Mouse (Mus musculus) frontal cortex, postnatal 14 days (tissue): ENCODE data around the gene Prtn3.
"Not testable (repeated sequence)": the region's sequence is repeated elsewhere in the genome, so short reads cannot be mapped to it uniquely, and the experiment has no call there.

Experiments used
- DNase-seq, 2 experiments: peaks; one replicate each; pipeline ENCODE4 v3.0.0; 2022; ENCODE audit warnings: low spot score in 2 of 2

Prtn3 gene

DNA sequence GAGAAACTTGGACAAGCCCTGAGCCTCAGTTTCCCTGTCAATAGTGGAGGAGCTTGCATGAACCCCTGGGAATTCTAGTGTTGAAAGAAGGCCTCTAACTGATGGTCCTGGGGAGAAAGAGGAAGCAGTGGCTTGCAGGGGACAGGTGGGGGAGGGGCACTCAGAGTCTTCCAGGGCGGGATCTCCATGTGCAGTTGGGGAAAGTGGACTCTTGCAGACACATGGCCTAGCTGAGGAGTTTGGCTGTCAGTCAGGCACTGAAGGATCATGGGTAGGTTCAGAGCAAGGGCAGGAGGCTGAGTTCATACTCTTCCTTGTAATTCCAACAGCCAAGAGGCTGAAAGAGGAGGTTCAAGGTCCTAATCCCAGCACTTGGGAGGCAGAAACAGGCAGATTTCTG, 2.9 kb downstream of the Prtn3 start:
- DNase-seq: no peak

DNA sequence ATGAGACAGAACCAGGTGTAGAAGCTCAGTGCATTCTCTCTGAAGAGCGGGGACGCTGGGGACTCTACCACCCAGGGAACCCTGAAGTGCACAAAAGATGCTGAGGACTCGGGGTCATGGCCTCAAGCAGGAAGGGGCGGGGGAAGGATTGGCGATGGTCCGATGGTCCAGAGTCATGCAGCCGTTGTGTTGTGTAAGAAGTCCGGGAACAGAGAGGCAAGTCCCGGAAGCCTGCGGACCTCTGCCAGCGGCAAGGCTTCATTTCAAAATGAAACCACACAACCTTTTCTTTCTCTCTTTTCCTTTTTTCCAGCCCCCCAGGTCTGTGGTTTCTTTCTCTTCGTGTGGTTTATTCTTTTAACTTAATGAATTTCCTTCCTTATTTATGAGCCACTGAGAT, 3.5 kb downstream of the Prtn3 start:
- no peak for DNase-seq

DNA sequence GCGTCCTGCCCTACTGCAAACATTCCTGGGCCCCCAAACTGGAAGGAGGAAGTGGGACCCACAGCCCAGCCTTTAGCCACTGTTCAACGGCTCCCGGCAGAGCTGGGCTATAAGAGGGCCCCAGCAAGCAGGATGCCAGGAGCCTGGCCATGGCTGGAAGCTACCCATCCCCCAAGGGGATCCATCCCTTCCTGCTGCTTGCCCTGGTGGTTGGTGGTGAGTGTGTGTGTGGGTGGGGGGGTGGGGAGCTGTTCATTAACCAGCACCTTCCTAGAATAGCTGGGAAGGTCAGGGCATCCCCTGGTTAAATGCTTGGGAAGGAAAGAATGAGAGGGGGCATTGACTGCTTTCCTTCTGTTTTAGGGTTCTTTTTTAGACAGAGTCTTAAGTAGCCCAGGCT, 5.3 kb downstream of the Prtn3 start:
- no peak for DNase-seq

DNA sequence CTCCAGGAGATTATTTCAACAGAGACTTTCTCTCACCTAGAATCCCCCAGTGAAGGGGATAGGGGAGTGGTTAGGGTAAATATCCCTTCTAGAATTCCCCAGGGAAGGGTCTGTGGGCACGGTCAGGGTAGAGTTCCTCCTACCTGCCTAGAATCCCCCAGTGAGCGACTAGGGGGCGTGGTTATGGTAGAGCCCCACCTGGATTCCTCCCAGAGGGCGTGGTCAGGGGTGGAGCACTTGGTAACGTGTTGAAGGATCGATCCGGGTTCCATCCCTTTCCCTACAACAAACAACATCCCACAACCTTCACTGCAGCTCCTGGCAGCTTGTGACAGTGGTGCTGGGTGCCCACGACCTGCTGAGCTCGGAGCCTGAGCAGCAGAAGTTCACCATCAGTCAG, 6.4 kb downstream of the Prtn3 start:
- no peak for DNase-seq

DNA sequence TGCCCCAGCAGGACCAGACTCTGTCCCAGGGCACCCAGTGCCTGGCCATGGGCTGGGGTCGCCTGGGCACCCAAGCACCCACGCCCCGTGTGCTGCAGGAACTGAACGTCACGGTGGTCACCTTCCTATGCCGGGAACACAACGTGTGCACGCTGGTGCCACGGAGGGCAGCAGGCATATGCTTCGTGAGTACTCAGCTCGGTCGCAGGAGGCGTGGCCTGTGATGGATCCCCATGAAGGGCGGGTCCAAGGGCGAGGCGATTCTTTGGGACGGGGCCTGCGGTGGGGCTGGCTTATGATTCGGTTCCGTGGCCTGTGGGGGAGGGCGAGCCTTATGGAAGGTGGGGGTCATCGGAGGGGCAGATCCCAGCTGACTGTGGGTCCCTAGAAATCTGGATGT, 7.7 kb downstream of the Prtn3 start:
- DNase-seq: no peak

DNA sequence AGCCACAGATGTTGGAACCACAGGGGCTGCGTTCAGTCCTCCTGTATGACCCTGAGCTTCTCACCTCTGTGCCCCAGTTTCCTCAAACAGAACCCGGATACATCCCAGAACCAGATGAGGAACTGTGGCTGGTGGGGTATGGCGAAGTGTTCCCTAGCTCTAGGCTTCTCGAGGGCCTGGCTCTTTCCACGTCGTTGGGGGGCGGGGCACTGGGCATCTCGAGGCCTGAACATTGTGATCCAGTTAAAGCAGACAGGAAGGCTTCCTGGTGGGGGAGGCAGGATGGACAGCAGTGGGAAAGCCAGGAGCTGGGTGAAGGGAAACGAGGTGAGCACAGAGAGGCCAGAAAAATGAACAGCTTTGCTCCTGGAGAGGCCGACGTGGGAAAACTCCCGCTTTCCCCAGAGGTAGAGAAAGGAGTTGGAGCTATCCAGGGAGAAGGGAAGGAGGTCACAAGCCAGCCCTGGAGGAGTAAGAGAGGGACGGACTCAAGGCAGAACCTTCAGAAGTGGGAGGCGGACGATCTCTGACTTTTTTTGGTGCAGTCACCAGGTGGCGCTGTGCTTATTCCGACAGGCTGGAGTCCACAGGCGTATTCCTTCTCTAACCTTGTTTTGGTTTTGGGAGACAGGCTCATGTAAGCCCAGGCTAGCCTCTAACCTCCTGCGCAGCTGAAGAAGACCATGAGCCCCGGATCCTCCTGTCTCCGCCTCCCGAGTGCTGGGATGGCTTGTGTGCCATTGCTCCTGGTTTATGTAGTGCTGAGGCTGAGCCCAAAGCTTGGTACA, 9.2 kb downstream of the Prtn3 start:
- peak in 1 of 2 experiments; percentile 71 for DNase-seq

DNA sequence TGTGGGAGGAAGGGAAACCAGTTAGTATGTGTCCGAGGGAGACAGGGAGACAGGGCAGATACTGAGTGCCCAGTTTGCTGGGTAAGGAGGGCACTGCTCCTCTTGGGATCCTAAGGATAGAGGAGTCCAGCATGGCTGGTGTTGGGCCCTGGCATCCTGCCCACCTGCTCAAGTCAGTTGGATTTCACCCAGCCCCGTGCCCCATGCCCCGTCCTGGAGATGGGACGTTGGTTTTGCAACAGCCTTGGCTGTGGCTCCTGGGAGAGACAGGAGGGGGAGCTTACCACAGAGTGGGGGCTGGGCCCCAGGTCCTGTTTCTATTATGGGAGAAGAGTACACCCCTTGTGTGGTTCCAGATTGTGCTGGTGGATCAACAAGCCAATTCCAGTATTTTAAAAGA, 10.2 kb downstream of the Prtn3 start:
- no peak for DNase-seq

DNA sequence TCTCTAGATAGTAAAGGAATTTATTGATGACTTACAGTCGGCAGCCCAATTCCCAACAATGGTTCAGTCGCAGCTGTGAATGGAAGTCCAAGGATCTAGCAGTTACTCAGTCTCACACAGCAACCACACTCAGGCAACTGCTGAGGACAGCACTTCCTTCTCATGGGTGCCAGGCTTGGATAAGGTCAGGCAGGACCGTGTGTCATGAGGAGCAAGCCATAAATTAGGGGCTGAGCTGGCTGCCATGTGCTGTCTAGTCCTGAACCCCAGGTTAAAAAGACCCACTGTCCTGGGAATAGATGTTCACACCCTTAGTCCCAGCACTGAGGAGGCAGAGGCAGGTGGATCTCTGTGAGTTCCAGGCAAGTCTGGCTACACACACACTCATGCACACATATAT, 10.7 kb downstream of the Prtn3 start:
- DNase-seq: not testable (repeated sequence)

DNA sequence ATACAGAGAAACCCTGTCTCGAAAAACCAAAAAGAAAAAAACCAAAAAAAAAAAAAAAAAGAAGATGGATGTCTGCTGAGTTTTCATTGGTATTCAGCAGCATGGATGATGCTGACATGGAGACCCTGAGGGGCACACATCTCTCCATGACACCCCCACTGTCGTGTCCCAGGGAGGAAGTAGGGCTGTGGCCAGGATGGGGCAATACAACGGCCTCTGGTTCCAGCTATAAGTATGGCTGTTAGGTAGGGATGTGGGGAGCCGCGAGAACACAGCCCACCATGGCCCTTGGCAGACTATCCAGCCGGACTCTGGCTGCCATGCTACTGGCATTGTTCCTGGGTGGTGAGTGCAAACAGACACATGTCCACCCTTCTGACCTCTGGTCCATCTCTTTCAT, 11.8 kb downstream of the Prtn3 start, which contains the start of gene Elane:
TSS of gene Elane (plus strand) at position 194 of the 400 bp plus-strand sequence.
- no peak for DNase-seq

DNA sequence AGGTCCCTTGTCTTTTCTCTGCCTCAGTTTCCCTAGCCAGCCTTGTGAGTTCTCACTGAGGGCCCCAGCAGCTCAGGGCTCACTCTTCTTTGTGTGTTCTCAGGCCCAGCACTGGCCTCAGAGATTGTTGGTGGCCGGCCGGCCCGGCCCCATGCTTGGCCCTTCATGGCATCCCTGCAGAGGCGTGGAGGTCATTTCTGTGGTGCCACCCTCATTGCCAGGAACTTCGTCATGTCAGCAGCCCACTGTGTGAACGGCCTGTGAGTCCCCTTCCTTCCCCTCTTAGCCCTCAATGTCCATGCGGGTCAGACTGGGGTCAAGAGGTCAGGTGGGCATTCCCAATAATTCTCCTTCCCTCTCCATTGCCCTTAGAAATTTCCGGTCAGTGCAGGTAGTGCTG, 12.3 kb downstream of the Prtn3 start:
- no peak for DNase-seq

DNA sequence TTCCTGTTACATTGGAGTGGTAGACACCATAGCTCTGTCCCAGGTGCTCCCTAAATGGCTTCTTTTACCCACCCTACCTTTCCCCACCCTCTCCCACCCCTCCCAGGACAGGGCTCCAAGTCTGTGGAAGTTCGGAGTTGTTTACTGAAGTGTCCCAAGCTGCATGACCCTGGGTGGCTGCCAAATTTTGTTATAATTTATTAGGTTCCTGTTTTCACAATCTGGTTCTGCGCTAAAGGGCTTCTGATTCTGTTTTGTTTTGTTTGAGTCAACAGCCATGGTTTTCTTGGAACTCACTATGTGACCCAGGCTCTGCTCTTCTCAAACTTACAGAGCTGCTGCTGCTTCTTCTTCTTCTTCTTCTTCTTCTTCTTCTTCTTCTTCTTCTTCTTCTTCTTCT, 15.1 kb downstream of the Prtn3 start:
- DNase-seq: no peak

DNA sequence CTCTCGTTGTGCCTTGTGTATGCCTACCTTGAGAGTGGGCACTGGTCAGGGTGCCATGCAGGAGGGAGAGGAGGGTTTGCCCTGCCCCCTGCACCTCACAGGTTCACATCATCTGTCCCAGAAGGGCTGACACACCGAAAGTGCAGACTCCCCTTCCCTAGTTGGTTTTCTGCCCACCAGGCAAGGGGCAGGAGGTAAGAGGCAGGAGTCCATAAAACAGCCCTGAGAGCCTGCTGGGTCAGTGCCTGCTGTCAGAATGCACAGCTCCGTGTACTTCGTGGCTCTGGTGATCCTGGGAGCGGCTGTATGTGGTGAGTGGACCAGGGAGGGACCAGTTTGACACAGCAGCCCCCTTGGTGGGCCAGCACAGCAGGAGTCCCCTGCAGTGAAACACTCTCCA, 16.4 kb downstream of the Prtn3 start, which contains the start of gene Cfd:
TSS of gene Cfd (plus strand) at position 184 of the 400 bp plus-strand sequence.
- DNase-seq: no peak

DNA sequence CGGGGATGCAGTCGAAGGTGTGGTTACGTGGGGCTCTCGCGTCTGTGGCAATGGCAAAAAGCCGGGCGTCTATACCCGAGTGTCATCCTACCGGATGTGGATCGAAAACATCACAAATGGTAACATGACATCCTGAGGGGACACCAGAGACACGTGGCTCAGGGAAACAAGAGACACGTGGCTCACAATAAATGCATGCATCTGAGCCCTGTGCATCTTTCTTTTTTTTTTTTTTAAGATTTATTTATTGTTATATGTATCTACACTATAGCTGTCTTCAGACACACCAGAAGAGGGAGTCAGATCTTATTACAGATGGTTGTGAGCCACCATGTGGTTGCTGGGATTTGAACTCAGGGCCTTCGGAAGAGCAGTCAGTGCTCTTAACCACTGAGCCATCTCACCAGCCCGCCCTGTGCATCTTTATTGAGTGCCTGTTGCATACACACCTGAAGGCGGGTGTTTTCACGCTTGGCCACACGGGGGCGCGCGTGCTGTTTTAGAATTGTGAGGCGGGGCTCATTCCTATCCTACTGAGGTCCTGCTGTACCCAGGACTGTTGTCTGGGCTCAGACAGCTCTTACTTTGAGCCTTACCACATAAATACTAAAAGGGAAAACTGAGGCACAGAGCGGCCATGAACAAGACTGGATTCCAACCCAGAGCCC, 18.3 kb downstream of the Prtn3 start:
- DNase-seq: peak in 1 of 2 experiments; percentile 68

DNA sequence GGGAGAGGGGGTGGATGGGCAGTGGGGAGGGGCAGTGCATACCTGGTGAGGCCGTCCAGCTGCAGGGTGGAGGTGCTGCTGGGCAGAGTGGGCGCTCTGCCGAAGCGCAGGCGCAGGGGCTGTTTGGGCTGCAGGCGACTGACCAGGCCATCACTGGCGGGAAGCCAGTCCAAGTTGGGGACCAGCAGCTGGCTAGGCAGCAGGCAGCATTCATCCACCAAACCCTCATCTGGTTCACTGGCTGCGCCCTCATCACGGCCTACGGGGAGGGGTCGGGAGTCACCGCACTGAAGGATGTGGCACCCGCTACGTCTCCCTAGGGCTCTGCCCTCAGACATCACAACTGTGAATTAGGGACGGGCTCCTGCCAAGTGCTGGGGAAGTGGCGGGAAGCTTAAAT, 22.0 kb downstream of the Prtn3 start:
- DNase-seq: no peak

DNA sequence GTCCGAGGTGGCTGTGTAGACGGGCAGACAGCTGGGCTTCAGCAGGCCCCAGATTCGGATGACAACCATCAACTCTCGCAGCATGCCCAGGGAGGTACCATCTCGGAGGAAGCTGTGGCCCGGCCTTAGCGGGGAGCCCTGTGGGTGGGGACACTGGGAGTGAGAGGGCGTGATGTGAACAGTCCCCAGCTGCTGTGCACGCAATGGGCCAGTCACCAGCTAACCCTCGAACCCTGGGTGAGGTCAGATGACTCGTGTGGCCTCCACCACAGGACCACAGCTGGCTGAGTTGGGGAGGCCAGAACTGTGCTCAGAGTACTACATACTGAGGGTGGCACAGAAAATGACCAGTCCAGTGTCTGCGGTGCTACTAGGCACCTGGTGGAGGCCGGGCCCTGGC, 22.5 kb downstream of the Prtn3 start:
- no peak for DNase-seq

DNA sequence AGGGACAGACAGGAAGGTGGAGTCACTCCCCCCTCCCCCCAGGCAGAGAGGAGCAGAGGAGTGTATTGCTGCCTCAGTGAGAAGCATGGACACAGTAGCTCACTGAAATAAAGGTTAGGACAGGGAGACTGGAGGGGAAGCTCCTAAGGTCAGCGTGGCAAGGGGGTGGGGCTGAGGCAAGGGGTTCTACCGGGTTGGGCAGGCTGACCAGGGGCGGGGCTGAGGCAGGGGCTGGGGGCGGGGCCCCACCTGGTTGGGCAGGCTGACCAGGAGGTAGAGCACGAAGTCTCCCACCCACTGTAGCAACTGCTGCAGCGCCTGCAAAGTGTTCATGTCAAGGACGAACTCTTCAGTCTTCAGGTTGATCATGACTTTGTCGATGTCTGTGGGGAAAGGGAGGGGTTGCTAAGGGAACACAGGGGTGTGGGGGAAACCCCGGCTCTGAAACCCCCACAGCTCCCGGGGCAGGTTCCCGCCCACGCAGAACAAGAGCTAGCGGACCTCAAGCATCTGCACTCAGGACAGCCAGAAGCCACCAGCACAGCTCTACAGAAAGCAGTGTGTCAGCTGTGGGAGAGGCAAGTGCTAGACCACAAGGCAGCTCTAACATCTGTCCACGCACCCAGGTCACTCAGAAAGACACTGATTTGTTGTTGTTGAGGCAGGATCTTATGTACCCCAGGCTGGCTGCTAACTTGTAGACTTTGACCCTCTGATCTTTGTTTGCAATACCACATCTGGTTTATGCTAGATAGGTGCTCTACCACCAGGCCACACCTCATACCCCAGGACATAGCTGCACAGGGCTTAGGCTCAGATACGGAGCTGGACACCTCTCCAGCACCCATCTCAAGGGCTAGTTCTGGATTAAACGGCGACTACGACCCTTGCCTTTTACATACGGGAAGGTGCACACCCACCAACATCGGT, 23.3 kb downstream of the Prtn3 start:
- DNase-seq: no peak

DNA sequence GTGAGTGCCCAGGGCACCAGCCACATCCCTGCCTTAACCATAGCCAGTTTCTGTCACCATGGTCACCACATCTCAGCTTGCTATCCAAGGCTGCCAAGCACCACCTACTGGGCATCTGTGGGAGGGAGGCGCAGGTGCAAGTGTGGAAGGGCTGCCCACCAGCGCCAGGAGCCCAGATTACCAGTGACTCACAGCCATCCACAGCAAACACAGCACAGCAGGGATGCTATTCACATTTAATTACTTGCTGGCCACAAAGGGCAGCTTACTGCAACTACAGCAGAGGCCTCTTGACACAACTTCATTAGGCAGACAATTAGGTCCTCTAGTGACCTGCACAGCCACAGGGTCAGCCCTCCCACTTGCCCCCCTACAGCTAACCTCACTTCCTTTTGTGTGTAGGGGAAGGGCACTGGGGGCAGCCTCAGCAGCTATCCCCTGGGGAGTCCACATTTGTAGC, 26.7 kb downstream of the Prtn3 start:
- DNase-seq: peak; percentile 37 to 63

DNA sequence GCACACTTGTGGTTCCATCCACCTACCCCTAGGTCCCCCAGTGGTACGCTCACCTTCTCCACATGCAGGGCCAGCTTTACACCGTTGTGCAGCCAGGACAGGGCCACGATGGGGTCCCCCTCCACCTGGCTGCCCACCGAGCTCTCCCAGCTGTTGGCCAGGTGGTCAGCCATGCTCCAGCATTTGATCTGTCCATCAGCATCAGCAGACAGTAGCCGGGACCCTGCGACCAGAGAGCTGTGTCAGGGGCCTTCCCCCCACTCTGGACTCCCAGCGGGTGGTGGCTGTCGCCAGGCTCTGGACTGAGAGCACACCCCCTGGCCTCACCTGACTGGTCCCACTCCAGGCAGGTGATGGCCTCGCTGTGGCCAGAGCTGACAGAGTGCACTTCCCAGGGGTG, 32.4 kb downstream of the Prtn3 start:
- no peak for DNase-seq

DNA sequence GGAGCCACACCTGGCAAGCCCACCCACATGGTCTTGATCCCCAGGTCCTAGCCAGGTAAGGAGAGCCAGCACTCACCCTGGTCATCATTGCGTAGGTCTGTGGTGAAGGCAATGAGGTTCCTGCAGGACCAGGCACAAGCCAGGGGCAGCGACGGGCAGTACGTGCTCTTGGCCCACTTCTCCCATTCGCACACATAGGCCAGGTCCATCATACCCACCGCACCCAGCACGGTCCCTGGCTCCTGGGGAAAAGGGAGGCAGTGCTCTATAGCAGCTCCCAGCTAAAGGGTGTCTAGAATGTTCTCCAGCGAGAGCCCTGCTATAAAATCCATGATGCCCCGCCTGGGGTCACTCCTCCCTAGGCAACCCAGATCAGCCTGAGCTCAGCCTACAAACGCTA, 33.1 kb downstream of the Prtn3 start:
- no peak for DNase-seq

DNA sequence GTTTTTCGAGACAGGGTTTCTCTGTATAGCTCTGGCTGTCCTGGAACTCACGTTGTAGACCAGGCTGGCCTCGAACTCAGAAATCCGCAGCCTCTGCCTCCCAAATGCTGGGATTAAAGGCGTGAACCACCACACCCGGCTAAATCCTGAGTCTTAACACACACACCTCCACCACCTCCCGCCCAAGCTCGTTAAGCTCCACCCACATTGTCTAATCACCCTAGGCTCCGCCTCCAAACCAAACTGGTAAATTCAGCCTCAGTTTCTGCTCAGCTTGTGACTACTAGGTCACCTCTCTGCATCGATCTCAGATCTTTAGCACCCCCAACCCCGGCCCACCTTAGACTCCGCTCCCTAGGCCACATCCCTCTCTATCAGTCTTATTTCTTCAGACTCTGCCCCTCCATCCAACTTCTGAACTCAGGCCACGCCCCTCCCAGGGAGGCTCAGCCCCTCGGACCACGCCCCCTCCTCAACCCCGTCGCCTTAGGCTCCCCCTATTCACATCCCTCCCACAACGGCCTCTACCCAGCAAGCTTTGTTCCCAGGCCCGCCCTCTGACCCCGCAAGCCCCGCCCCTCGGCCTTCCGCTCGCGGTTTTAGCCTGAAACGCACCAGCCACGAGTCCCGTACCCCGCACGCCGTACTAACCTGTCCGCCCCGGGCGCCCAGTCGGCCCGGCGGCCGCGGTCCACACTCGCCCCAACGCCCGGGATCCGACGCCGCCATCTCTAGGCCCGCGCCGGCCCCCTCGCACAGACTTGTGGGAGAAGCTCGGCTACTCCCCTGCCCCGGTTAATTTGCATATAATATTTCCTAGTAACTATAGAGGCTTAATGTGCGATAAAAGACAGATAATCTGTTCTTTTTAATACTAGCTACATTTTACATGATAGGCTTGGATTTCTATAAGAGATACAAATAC, 34.2 kb downstream of the Prtn3 start, which contains the start of gene Med16:
TSS of gene Med16 (minus strand) at position 757 of the 925 bp plus-strand sequence.
- peak; percentile 92 to 93 for DNase-seq
